Mouse (Mus musculus) liver, adult 2 months (tissue): ENCODE measurements around the gene Atp5k. TPM values are rescaled to one million over a fixed set of nuclear protein-coding genes. Genes with fewer than 3 reads are reported as not detected.

Source experiments
- DNase-seq: peaks from one replicate; pipeline ENCODE4 v3.0.0-alpha.2; 2011; ENCODE audit warnings: low read depth, low spot score; ENCODE audit errors: extremely low read depth
- H3K27ac ChIP-seq: fragments of 200-500 bp; replicated peaks from 2 replicates; pipeline ENCODE4 v1.5.1; 2012; ENCODE audit warnings: low read depth, mild to moderate bottlenecking, control low read depth, inconsistent platforms, low read length; ENCODE audit not compliant: insufficient read depth
- H3K27me3 ChIP-seq: fragments of 200-500 bp; 2 replicates; pipeline ENCODE4 v1.6.1; 2012; ENCODE audit warnings: mild to moderate bottlenecking, moderate library complexity, low read length, inconsistent platforms; ENCODE audit not compliant: control insufficient read depth, insufficient read depth
- H3K36me3 ChIP-seq: fragments of 200-500 bp; 2 replicates; pipeline ENCODE4 v1.6.1; 2012; ENCODE audit warnings: low read length, inconsistent platforms; ENCODE audit not compliant: control insufficient read depth, insufficient read depth
- H3K4me1 ChIP-seq: fragments of 200-500 bp; 2 replicates; pipeline ENCODE4 v1.6.1; 2011; ENCODE audit warnings: low read length; ENCODE audit not compliant: control insufficient read depth, insufficient read depth
- H3K4me3 ChIP-seq: fragments of 200-500 bp; 2 replicates; pipeline ENCODE4 v1.5.1; 2011; ENCODE audit warnings: low read depth, mild to moderate bottlenecking, control low read depth, low read length, moderate library complexity; ENCODE audit not compliant: insufficient read depth
- H3K79me2 ChIP-seq: fragments of 200-500 bp; 2 replicates; pipeline ENCODE4 v1.6.1; 2012; ENCODE audit warnings: inconsistent platforms, mild to moderate bottlenecking, low read length, moderate library complexity; ENCODE audit not compliant: control insufficient read depth, insufficient read depth
- H3K9ac ChIP-seq: fragments of 200-500 bp; 2 replicates; pipeline ENCODE4 v1.6.1; 2012; ENCODE audit warnings: low read depth, mild to moderate bottlenecking, control low read depth, inconsistent platforms, low read length
- CTCF ChIP-seq: fragments of 200-500 bp; IDR thresholded peaks from 2 replicates; pipeline ENCODE4 v1.5.1; 2011; ENCODE audit warnings: low read depth, low read length, control low read depth
- POLR2A ChIP-seq: fragments of 200-500 bp; IDR thresholded peaks from 2 replicates; pipeline ENCODE4 v1.6.1; 2011; ENCODE audit warnings: low read length, control low read depth; ENCODE audit not compliant: insufficient read depth; ENCODE audit errors: extremely low read depth
- WGBS: fragments of 180-500 bp; shearing (Covaris S2); methylation state at CpG from one replicate; pipeline ENCODE4 v1.1.7; 2018; 5-methylcytosine and 5-hydroxymethylcytosine counted together
- polyA plus RNA-seq: library from polyadenylated mRNA; depleted of rRNA; stranded (reverse); fragments of >200 nt; gene quantifications from 2 replicates; pipeline ENCODE4 v1.2.3, GENCODE M21; 2012; rRNA removed
- total RNA-seq: library from RNA; depleted of rRNA; stranded (reverse); fragments of >200 nt; gene quantifications from 2 replicates; pipeline ENCODE4 v1.2.3, GENCODE M21; 2014; rRNA removed

The Atp5k gene
- total RNA-seq (438 and 500 TPM in 2 replicates), polyA plus RNA-seq (65.2 and 73.2 TPM in 2 replicates)

GRCm38 (mm10) chr5:108433804-108434587 is at the start of gene Atp5k:
TSS of gene Atp5k (minus strand) at chr5:108434448.
- H3K79me2 ChIP-seq, result peaks cover 8% of the 10 kb centered on the region; the same call in 1 of the 2 replicates
- WGBS, result 1% methylated on average over 42 of the region's 42 CpGs

GRCm38 (mm10) chr5:108483006-108483405 is 48.8 kb upstream of the Atp5k start:
- peak; percentile 92 for DNase-seq
- 18% methylated on average over 6 of the region's 6 CpGs for WGBS
- Histone ChIP-seq H3K36me3 (peaks cover 17% of the 10 kb centered on the region), H3K79me2 (no peaks in the 10 kb centered on the region), H3K9ac (no peak overlapping the region), H3K27ac (no peak overlapping the region), H3K4me1 (peaks cover 3% of the 10 kb centered on the region), H3K27me3 (no peaks in the 10 kb centered on the region), H3K4me3 (no peak overlapping the region)
- TF ChIP-seq CTCF, result no peak
- TF ChIP-seq POLR2A, result no peak

More at GRCm38 (mm10) chr5:108433804-108434587, at the start of gene Atp5k:
- H3K4me1 ChIP-seq, result peaks cover 10% of the 10 kb centered on the region
- no peaks in the 10 kb centered on the region for H3K27me3 ChIP-seq
- H3K4me3 ChIP-seq, result peak within 1 kb of the TSS; percentile 87
- DNase-seq, result peak; percentile 79
- peak within 1 kb of the TSS; percentile 75 for H3K27ac ChIP-seq
- peak; percentile 58; the same call in 1 of the 2 replicates for TF ChIP-seq POLR2A
- TF ChIP-seq CTCF, result peak; percentile 88
- peak within 1 kb of the TSS; percentile 88 for H3K9ac ChIP-seq
- peaks cover 13% of the 10 kb centered on the region for H3K36me3 ChIP-seq

DNA sequence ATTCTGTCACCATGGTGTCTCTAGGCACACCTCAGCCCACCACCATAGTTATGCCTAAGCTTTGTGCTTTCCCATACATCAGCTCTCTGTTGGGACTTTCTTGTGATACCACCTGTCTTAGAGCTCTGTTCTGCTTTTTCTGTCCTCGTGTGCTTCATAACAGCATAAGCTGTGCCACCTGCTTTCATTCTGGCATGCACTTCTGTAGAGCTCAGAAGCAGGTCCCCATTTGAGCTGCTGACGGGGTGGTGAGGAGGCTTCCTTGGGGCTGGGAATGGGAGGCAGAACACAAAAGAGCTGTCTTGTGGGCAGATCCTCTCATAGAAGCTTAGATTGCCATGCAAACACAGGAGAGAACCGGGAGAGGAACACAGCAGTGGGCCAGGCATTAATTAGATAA is 41.7 kb upstream of the Atp5k start:
- Histone ChIP-seq H3K79me2 (peaks cover 17% of the 10 kb centered on the region), H3K36me3 (peaks cover 47% of the 10 kb centered on the region), H3K27ac (no peak overlapping the region), H3K4me3 (no peak overlapping the region), H3K4me1 (no peaks in the 10 kb centered on the region), H3K27me3 (no peaks in the 10 kb centered on the region), H3K9ac (no peak overlapping the region)
- DNase-seq, result no peak
- TF ChIP-seq POLR2A (no peak), CTCF (no peak)
- WGBS, result 91% methylated on average over 3 of the region's 3 CpGs

GRCm38 (mm10) chr5:108473737-108474136 is 39.5 kb upstream of the Atp5k start:
- no peak for TF ChIP-seq CTCF
- TF ChIP-seq POLR2A, result no peak
- Histone ChIP-seq H3K9ac (no peak overlapping the region), H3K4me1 (no peaks in the 10 kb centered on the region), H3K36me3 (peaks cover 44% of the 10 kb centered on the region), H3K79me2 (peaks cover 30% of the 10 kb centered on the region), H3K27ac (no peak overlapping the region), H3K27me3 (no peaks in the 10 kb centered on the region), H3K4me3 (no peak overlapping the region)
- WGBS, result 81% methylated on average over 4 of the region's 4 CpGs
- no peak for DNase-seq

- TF ChIP-seq CTCF (no peak), POLR2A (no peak)
- H3K79me2 ChIP-seq, result peaks cover 57% of the 10 kb centered on the region
- peaks cover 22% of the 10 kb centered on the region for H3K36me3 ChIP-seq
- WGBS, result 89% methylated on average over 7 of the region's 7 CpGs
- peaks cover 2% of the 10 kb centered on the region; the same call in 1 of the 2 replicates for H3K4me1 ChIP-seq
- H3K27me3 ChIP-seq, result no peaks in the 10 kb centered on the region
- H3K4me3 ChIP-seq, result no peak overlapping the region
- DNase-seq, result no peak
- H3K27ac ChIP-seq, result no peak overlapping the region
- no peak overlapping the region for H3K9ac ChIP-seq
These were observed 35.4 kb upstream of the Atp5k start for GRCm38 (mm10) chr5:108469617-108470016.

GRCm38 (mm10) chr5:108466647-108467046 is 32.4 kb upstream of the Atp5k start:
- TF ChIP-seq CTCF (no peak), POLR2A (no peak)
- Histone ChIP-seq H3K9ac (no peak overlapping the region), H3K79me2 (peaks cover 66% of the 10 kb centered on the region), H3K36me3 (no peaks in the 10 kb centered on the region; the same call in 1 of the 2 replicates), H3K4me3 (no peak overlapping the region), H3K27ac (no peak overlapping the region), H3K27me3 (no peaks in the 10 kb centered on the region), H3K4me1 (peaks cover 17% of the 10 kb centered on the region)
- WGBS, result 100% methylated on average over 1 of the region's 1 CpGs
- no peak for DNase-seq
